Mouse (Mus musculus) cerebellum, adult 18-20 months (tissue): ENCODE data around the gene Nfia.

ENCODE experiments used
- DNase-seq, 2 experiments: peaks; one replicate each; pipeline ENCODE4 v3.0.0; 2021

Nfia gene

GRCm38 (mm10) chr4:98020836-98021235 lies 248.3 kb downstream of the Nfia start:
- DNase-seq: no peak

- DNase-seq: no peak
Observed at GRCm38 (mm10) chr4:98023245-98023792, 250.8 kb downstream of the Nfia start.

GRCm38 (mm10) chr4:98027412-98027811 lies 254.9 kb downstream of the Nfia start:
- DNase-seq: no peak

GRCm38 (mm10) chr4:98031871-98032270 lies 259.3 kb downstream of the Nfia start:
- DNase-seq: no peak

GRCm38 (mm10) chr4:98032332-98032731 lies 259.8 kb downstream of the Nfia start:
- DNase-seq: no peak

GRCm38 (mm10) chr4:98039095-98039494 lies 266.6 kb downstream of the Nfia start:
- DNase-seq: no peak

- DNase-seq: no peak
Observed at GRCm38 (mm10) chr4:98040179-98040578, 267.6 kb downstream of the Nfia start.

- no peak for DNase-seq
Observed at GRCm38 (mm10) chr4:98044611-98045010, 272.1 kb downstream of the Nfia start.

GRCm38 (mm10) chr4:98047369-98047768 lies 274.8 kb downstream of the Nfia start:
- DNase-seq: peak; percentile 50 to 66

- DNase-seq: no peak
Observed at GRCm38 (mm10) chr4:98049584-98049983, 277.1 kb downstream of the Nfia start.

GRCm38 (mm10) chr4:98050003-98050620 lies 277.6 kb downstream of the Nfia start:
- no peak for DNase-seq

- DNase-seq: no peak
Observed at GRCm38 (mm10) chr4:98050781-98051180, 278.2 kb downstream of the Nfia start.

GRCm38 (mm10) chr4:98051326-98051725 lies 278.8 kb downstream of the Nfia start:
- no peak for DNase-seq

- no peak for DNase-seq
Observed at GRCm38 (mm10) chr4:98055036-98055435, 282.5 kb downstream of the Nfia start.

GRCm38 (mm10) chr4:98056396-98057020 lies 284.0 kb downstream of the Nfia start:
- DNase-seq: no peak

GRCm38 (mm10) chr4:98057246-98057645 lies 284.7 kb downstream of the Nfia start:
- no peak for DNase-seq

GRCm38 (mm10) chr4:98057721-98058120 lies 285.2 kb downstream of the Nfia start:
- DNase-seq: no peak

GRCm38 (mm10) chr4:98058182-98058581 lies 285.6 kb downstream of the Nfia start:
- DNase-seq: no peak

- DNase-seq: no peak
Observed at GRCm38 (mm10) chr4:98060601-98061000, 288.1 kb downstream of the Nfia start.

GRCm38 (mm10) chr4:98061086-98061485 lies 288.6 kb downstream of the Nfia start:
- DNase-seq: no peak

- no peak for DNase-seq
Observed at GRCm38 (mm10) chr4:98063280-98063679, 290.7 kb downstream of the Nfia start.

GRCm38 (mm10) chr4:98076106-98076505 lies 303.6 kb downstream of the Nfia start:
- no peak for DNase-seq

GRCm38 (mm10) chr4:98076624-98077023 lies 304.1 kb downstream of the Nfia start:
- no peak for DNase-seq

- DNase-seq: no peak
Observed at GRCm38 (mm10) chr4:98080586-98080985, 308.1 kb downstream of the Nfia start.

GRCm38 (mm10) chr4:98081962-98082361 lies 309.4 kb downstream of the Nfia start:
- DNase-seq: no peak
